Mouse (Mus musculus): ENCODE results near the gene Cryab. TPM values are rescaled to one million over a fixed set of nuclear protein-coding genes. Genes with fewer than 3 reads are reported as not detected.

Gene Cryab
- polyA plus RNA-seq, 1 experiment from 2014 or later: 74.6 TPM

GRCm38 (mm10) chr9:50727171-50727924 is 23.8 kb upstream of the Cryab start:
- H3K9ac ChIP-seq: peak overlapping the region; percentile 56
- H3K4me3 ChIP-seq (replicated peaks): peak overlapping the region; percentile 64
- H3K4me2 ChIP-seq: peak overlapping the region; percentile 90
- WGBS: 7% methylated on average over 30 of the region's 30 CpGs
- H3K36me3 ChIP-seq: no peaks in the 10 kb centered on the region
- peaks cover 14% of the 10 kb centered on the region for H3K4me1 ChIP-seq
- no peak for ATAC-seq (ENCODE audit: insufficient read depth, low FRiP score, low read depth)
- no peaks in the 10 kb centered on the region for H3K27me3 ChIP-seq (replicated peaks)
- no peaks in the 10 kb centered on the region for H3K9me3 ChIP-seq
- H3K27ac ChIP-seq: no peak overlapping the region

- H3K27me3 ChIP-seq (replicated peaks): no peaks in the 10 kb centered on the region
- H3K36me3 ChIP-seq: no peaks in the 10 kb centered on the region
- ATAC-seq (ENCODE audit: insufficient read depth, low FRiP score, low read depth): peak; percentile 90
- peak overlapping the region; percentile 90 for H3K4me2 ChIP-seq
- H3K9me3 ChIP-seq: no peaks in the 10 kb centered on the region
- H3K4me1 ChIP-seq: peaks cover 14% of the 10 kb centered on the region
- under 1% methylated on average over 45 of the region's 45 CpGs for WGBS
- H3K27ac ChIP-seq: no peak overlapping the region
- H3K4me3 ChIP-seq (replicated peaks): peak overlapping the region; percentile 64
- peak overlapping the region; percentile 56 for H3K9ac ChIP-seq
These were observed 23.0 kb upstream of the Cryab start for GRCm38 (mm10) chr9:50727925-50728651.

GRCm38 (mm10) chr9:50729600-50729999 is 21.5 kb upstream of the Cryab start:
- Histone ChIP-seq H3K27me3 (replicated peaks) (no peaks in the 10 kb centered on the region), H3K36me3 (no peaks in the 10 kb centered on the region), H3K9me3 (no peaks in the 10 kb centered on the region), H3K27ac (no peak overlapping the region), H3K4me2 (no peak overlapping the region), H3K9ac (no peak overlapping the region), H3K4me1 (peaks cover 11% of the 10 kb centered on the region; the same call in 1 of the 2 replicates), H3K4me3 (replicated peaks) (no peak overlapping the region)
- ATAC-seq (ENCODE audit: insufficient read depth, low FRiP score, low read depth): no peak
- 37% methylated on average over 4 of the region's 4 CpGs for WGBS

GRCm38 (mm10) chr9:50732560-50732959 is 18.6 kb upstream of the Cryab start:
- no peak for ATAC-seq (ENCODE audit: insufficient read depth, low FRiP score, low read depth)
- Histone ChIP-seq H3K9me3 (no peaks in the 10 kb centered on the region), H3K27ac (no peak overlapping the region), H3K4me2 (no peak overlapping the region), H3K36me3 (no peaks in the 10 kb centered on the region), H3K4me1 (0 out of 2 replicates have a peak, but pooled peaks cover 5% of the 10 kb centered on the region), H3K9ac (no peak overlapping the region), H3K4me3 (replicated peaks) (no peak overlapping the region), H3K27me3 (replicated peaks) (no peaks in the 10 kb centered on the region)
- WGBS: 29% methylated on average over 4 of the region's 4 CpGs

- Histone ChIP-seq H3K9me3 (no peaks in the 10 kb centered on the region), H3K9ac (no peak overlapping the region), H3K27me3 (replicated peaks) (no peaks in the 10 kb centered on the region), H3K27ac (no peak overlapping the region), H3K36me3 (no peaks in the 10 kb centered on the region), H3K4me3 (replicated peaks) (no peak overlapping the region), H3K4me1 (no peaks in the 10 kb centered on the region), H3K4me2 (no peak overlapping the region)
- no peak for ATAC-seq (ENCODE audit: insufficient read depth, low FRiP score, low read depth)
- 4% methylated on average over 9 of the region's 9 CpGs for WGBS
These were observed 16.1 kb upstream of the Cryab start for GRCm38 (mm10) chr9:50734989-50735388.

- peak within 1 kb of the TSS; percentile 58 for H3K4me2 ChIP-seq
- peak; percentile 97 for ATAC-seq (ENCODE audit: insufficient read depth, low FRiP score, low read depth)
- no peaks in the 10 kb centered on the region for H3K9me3 ChIP-seq
- no peaks in the 10 kb centered on the region for H3K36me3 ChIP-seq
- H3K9ac ChIP-seq: no peak within 1 kb of the TSS
- no peaks in the 10 kb centered on the region for H3K27me3 ChIP-seq (replicated peaks)
- no peaks in the 10 kb centered on the region for H3K4me1 ChIP-seq
- H3K27ac ChIP-seq: no peak within 1 kb of the TSS
- H3K4me3 ChIP-seq (replicated peaks): peak within 1 kb of the TSS; percentile 36
- 11% methylated on average over 36 of the region's 36 CpGs for WGBS
These were observed 11.9 kb upstream of the Cryab start, which contains the start of gene Dixdc1 for GRCm38 (mm10) chr9:50738914-50739870. Dixdc1 (minus strand) TSS chr9:50739517.

GRCm38 (mm10) chr9:50740867-50741784 is 10.0 kb upstream of the Cryab start:
- no peak overlapping the region for H3K9ac ChIP-seq
- no peak overlapping the region for H3K4me2 ChIP-seq
- H3K4me3 ChIP-seq (replicated peaks): no peak overlapping the region
- no peaks in the 10 kb centered on the region for H3K9me3 ChIP-seq
- H3K36me3 ChIP-seq: no peaks in the 10 kb centered on the region
- H3K27ac ChIP-seq: no peak overlapping the region
- no peaks in the 10 kb centered on the region for H3K27me3 ChIP-seq (replicated peaks)
- no peak for ATAC-seq (ENCODE audit: insufficient read depth, low FRiP score, low read depth)
- H3K4me1 ChIP-seq: no peaks in the 10 kb centered on the region
- WGBS: 85% methylated on average over 14 of the region's 14 CpGs

- Histone ChIP-seq H3K36me3 (no peaks in the 10 kb centered on the region), H3K4me3 (replicated peaks) (no peak overlapping the region), H3K27me3 (replicated peaks) (no peaks in the 10 kb centered on the region), H3K27ac (no peak overlapping the region), H3K9ac (no peak overlapping the region), H3K4me2 (no peak overlapping the region), H3K9me3 (no peaks in the 10 kb centered on the region), H3K4me1 (no peaks in the 10 kb centered on the region)
- ATAC-seq (ENCODE audit: insufficient read depth, low FRiP score, low read depth): no peak
- WGBS: 78% methylated on average over 3 of the region's 3 CpGs
These were observed 8.9 kb upstream of the Cryab start for GRCm38 (mm10) chr9:50742261-50742660.

- H3K9ac ChIP-seq: no peak overlapping the region
- no peak overlapping the region for H3K27ac ChIP-seq
- no peak overlapping the region for H3K4me3 ChIP-seq (replicated peaks)
- no peaks in the 10 kb centered on the region for H3K27me3 ChIP-seq (replicated peaks)
- 67% methylated on average over 2 of the region's 2 CpGs for WGBS
- H3K4me1 ChIP-seq: no peaks in the 10 kb centered on the region
- no peak for ATAC-seq (ENCODE audit: insufficient read depth, low FRiP score, low read depth)
- H3K4me2 ChIP-seq: no peak overlapping the region
- H3K36me3 ChIP-seq: no peaks in the 10 kb centered on the region
- H3K9me3 ChIP-seq: no peaks in the 10 kb centered on the region
These were observed 8.4 kb upstream of the Cryab start for GRCm38 (mm10) chr9:50742744-50743143.

- peak overlapping the region; percentile 61 for H3K4me2 ChIP-seq
- no peaks in the 10 kb centered on the region for H3K9me3 ChIP-seq
- no peaks in the 10 kb centered on the region for H3K4me1 ChIP-seq
- 15% methylated on average over 7 of the region's 7 CpGs for WGBS
- ATAC-seq (ENCODE audit: insufficient read depth, low FRiP score, low read depth): peak; percentile 63
- peak overlapping the region; percentile 83 for H3K27ac ChIP-seq
- peak overlapping the region; percentile 40; the same call in 1 of the 2 replicates for H3K9ac ChIP-seq
- H3K27me3 ChIP-seq (replicated peaks): no peaks in the 10 kb centered on the region
- H3K4me3 ChIP-seq (replicated peaks): peak overlapping the region; percentile 49
- no peaks in the 10 kb centered on the region for H3K36me3 ChIP-seq
These were observed 5.3 kb upstream of the Cryab start for GRCm38 (mm10) chr9:50745806-50746205.
